Mouse (Mus musculus) hindbrain, embryonic 15.5 days (tissue): ENCODE results near the gene Ccna2. TPM values are rescaled to one million over a fixed set of nuclear protein-coding genes. Genes with fewer than 3 reads are reported as not detected.

Source experiments
- ATAC-seq: fragments of 200-750 bp; cut with Nextera tagmentation; 2 replicates; pipeline ENCODE4 v1.8.0; 2017; ENCODE audit warnings: low read depth, moderate number of reproducible peaks, moderate TSS enrichment; ENCODE audit not compliant: low FRiP score
- H3K27ac ChIP-seq: fragments of 300-500 bp; sonication (generic); replicated peaks from 2 replicates; pipeline ENCODE4 v1.5.1; 2015; ENCODE audit warnings: mild to moderate bottlenecking, inconsistent platforms
- H3K27me3 ChIP-seq: fragments of 300-500 bp; sonication (generic); 2 replicates; pipeline ENCODE4 v1.6.1; 2015; ENCODE audit warnings: control low read depth, inconsistent platforms
- H3K36me3 ChIP-seq: fragments of 300-500 bp; sonication (generic); 2 replicates; pipeline ENCODE4 v1.6.1; 2015; ENCODE audit warnings: control low read depth, inconsistent platforms
- H3K4me1 ChIP-seq: fragments of 300-500 bp; sonication (generic); replicated peaks from 2 replicates; pipeline ENCODE4 v1.6.1; 2015; ENCODE audit warnings: control low read depth, inconsistent platforms
- H3K4me2 ChIP-seq: fragments of 300-500 bp; sonication (generic); 2 replicates; pipeline ENCODE4 v1.6.1; 2015; ENCODE audit warnings: moderate library complexity, mild to moderate bottlenecking, inconsistent platforms
- H3K4me3 ChIP-seq: fragments of 300-500 bp; sonication (generic); 2 replicates; pipeline ENCODE4 v1.5.1; 2015; ENCODE audit warnings: mild to moderate bottlenecking, inconsistent platforms
- H3K9ac ChIP-seq: fragments of 300-500 bp; sonication (generic); 2 replicates; pipeline ENCODE4 v1.6.1; 2015; ENCODE audit warnings: inconsistent platforms
- H3K9me3 ChIP-seq: fragments of 300-500 bp; sonication (generic); 2 replicates; pipeline ENCODE4 v1.6.1; 2016; ENCODE audit warnings: control low read depth, inconsistent platforms
- WGBS: fragments of 180-500 bp; shearing (Covaris S2); methylation state at CpG from one replicate; pipeline ENCODE4 v1.1.7; 2015; 5-methylcytosine and 5-hydroxymethylcytosine counted together
- polyA plus RNA-seq: library from polyadenylated mRNA; unstranded; fragments of >200 nt; fragmentation: Nextera tagmentation; extraction: Ambion mirVana; gene quantifications from 2 replicates; pipeline ENCODE4 v1.2.1, GENCODE M21; 2015

Gene Ccna2
- polyA plus RNA-seq, 1 experiment from 2014 or later: 37.7 TPM

DNA sequence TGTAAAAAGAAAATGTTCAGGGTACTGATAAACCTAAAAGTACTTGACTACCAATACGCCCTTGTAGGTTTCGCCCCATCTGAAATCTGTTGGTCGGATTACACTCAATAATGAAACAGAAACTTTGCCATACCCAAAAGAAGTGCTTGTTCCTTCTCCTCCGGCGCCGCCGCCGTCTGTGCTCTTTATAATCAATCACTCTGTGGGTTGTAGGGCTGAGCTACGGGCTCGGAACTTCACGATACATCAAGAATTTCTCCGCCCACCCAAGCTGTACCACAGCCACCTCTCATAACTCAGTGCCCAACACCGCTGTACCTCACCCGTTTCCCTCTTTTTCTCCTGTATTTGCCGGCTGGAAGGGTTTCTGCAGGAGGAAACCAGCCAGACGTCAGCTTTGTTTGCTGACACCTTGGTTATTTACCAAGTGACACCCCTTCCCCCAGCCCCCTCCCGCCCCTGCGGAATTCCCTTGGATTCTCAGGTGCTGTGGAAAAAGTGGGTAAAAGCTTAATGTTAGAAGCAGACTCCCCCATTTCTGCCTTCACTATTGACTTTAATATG is 39.9 kb downstream of the Ccna2 start:
- WGBS: 13% methylated on average over 18 of the region's 18 CpGs
- no peaks in the 10 kb centered on the region for H3K36me3 ChIP-seq
- ATAC-seq: no peak
- no peak overlapping the region for H3K27ac ChIP-seq
- no peaks in the 10 kb centered on the region for H3K27me3 ChIP-seq
- peak overlapping the region; percentile 50 for H3K4me2 ChIP-seq
- H3K9me3 ChIP-seq: no peaks in the 10 kb centered on the region
- H3K4me1 ChIP-seq: peaks cover 4% of the 10 kb centered on the region
- H3K9ac ChIP-seq: no peak overlapping the region
- H3K4me3 ChIP-seq: peak overlapping the region; percentile 17

DNA sequence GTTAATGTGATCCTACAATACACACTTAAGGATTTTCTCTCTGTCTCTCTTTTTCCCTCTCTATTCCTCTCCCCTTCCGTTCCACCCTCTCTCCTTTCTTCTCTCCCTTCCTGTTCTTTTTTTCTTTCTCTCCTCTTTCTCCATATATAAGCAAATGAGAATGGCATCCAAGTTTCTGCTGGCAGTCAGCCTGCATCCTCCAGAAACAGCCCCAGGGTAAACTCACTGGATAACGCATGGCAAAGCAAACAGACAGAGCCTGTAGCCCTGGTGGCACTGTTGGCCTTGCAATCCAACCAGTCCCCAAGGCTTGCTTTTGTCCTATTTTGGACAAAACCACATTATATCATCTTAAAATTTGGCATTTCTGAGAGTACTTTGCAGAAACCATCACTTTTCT is 40.7 kb downstream of the Ccna2 start:
- Histone ChIP-seq H3K27me3 (no peaks in the 10 kb centered on the region), H3K27ac (no peak overlapping the region), H3K4me3 (no peak overlapping the region), H3K9me3 (no peaks in the 10 kb centered on the region), H3K36me3 (no peaks in the 10 kb centered on the region), H3K9ac (no peak overlapping the region), H3K4me1 (peaks cover 4% of the 10 kb centered on the region), H3K4me2 (no peak overlapping the region)
- ATAC-seq: no peak
- WGBS: 32% methylated on average over 2 of the region's 2 CpGs

DNA sequence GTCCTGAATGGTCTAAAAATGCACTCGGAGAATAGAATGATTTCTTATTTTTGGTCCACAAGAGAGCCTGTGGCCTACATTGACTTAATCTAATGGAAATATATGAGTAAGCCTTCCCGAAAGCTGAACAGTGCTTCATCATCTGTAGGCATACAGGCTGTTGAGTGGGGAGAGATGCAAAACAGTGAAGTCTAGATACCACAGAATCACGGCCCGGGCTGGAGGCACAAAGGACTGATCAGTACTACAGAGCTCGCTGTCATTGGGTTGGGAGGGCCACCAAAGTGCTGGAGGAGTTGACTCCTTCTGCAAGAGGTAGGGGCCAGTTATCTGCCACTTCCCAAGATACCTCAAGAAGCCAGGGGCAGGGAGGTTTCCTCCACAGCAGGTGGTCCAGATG is 41.2 kb downstream of the Ccna2 start:
- WGBS: 82% methylated on average over 5 of the region's 5 CpGs
- H3K4me3 ChIP-seq: no peak overlapping the region
- H3K9ac ChIP-seq: no peak overlapping the region
- H3K4me2 ChIP-seq: no peak overlapping the region
- ATAC-seq: no peak
- no peaks in the 10 kb centered on the region for H3K36me3 ChIP-seq
- no peaks in the 10 kb centered on the region for H3K9me3 ChIP-seq
- peaks cover 4% of the 10 kb centered on the region for H3K4me1 ChIP-seq
- no peaks in the 10 kb centered on the region for H3K27me3 ChIP-seq
- H3K27ac ChIP-seq: no peak overlapping the region

DNA sequence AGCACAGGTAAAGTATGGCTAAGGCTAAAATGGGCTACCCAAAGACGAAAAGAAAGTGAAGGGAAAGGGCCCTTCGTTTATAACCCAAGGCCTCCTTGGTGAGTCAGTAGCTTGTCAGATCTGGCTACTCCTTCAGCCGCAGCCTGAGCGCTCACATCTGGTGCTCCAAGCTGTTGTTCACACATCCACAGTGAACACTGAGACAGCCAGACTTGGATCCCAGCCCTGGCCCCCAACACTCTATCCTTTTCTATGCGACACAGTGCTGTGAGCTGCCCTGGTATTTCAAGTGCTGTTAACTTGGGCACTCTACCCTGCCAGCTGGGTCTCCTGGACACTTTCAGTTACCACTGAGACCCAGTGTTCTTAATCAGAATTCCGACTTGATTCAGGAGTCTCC is 41.6 kb downstream of the Ccna2 start:
- WGBS: 87% methylated on average over 6 of the region's 6 CpGs

DNA sequence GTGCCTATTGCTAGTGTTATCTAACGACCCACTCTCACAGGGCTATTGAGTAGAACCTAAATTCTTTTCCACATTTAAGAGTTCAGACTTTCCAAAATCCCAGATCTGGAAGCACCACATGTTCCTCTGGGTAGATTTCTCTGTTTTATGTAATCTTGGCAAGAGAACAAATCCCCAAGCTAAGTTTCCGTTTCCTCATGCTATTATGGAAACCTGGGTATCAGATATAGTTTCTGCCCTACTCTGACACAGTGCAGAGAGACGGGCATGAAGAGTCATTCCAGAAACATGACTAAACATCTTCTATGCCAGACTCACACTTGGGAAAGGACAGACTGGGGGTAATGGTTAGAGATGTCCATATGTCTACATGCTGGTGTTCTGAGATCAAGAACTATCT is 47.5 kb downstream of the Ccna2 start:
- Histone ChIP-seq H3K27ac (no peak overlapping the region), H3K9ac (no peak overlapping the region), H3K9me3 (no peaks in the 10 kb centered on the region), H3K4me3 (no peak overlapping the region), H3K4me1 (peaks cover 8% of the 10 kb centered on the region), H3K36me3 (no peaks in the 10 kb centered on the region), H3K27me3 (peaks cover 15% of the 10 kb centered on the region), H3K4me2 (no peak overlapping the region)
- WGBS: 81% methylated on average over 3 of the region's 3 CpGs
- ATAC-seq: no peak

More for the DNA sequence above, 41.6 kb downstream of the Ccna2 start:
- Histone ChIP-seq H3K36me3 (no peaks in the 10 kb centered on the region), H3K4me3 (no peak overlapping the region), H3K27ac (no peak overlapping the region), H3K27me3 (no peaks in the 10 kb centered on the region), H3K9me3 (no peaks in the 10 kb centered on the region), H3K4me2 (no peak overlapping the region), H3K4me1 (peaks cover 4% of the 10 kb centered on the region), H3K9ac (no peak overlapping the region)
- no peak for ATAC-seq

DNA sequence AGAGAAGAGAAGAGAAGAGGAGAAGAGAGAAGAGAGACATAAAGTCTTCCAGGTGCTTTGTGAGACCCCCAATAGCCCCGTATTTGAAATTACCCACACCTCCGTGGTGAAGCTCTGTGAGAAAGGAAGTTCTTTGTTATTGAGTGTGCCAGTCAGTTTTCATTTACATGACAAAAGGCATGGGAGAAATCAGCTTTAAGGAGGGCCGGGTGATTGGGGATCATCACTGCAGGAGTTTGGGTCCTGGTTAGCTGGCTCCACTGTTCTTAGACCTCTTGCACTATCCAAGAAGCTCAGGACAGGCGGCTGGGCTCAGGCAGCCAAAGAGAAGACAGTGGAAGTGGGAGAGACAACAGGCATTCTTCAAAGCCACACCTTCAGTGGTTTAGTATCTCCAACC is 49.8 kb downstream of the Ccna2 start:
- H3K9me3 ChIP-seq: no peaks in the 10 kb centered on the region
- H3K27me3 ChIP-seq: peaks cover 15% of the 10 kb centered on the region
- H3K27ac ChIP-seq: no peak overlapping the region
- 4% methylated on average over 4 of the region's 4 CpGs for WGBS
- peak overlapping the region; percentile 99 for H3K4me2 ChIP-seq
- peaks cover 8% of the 10 kb centered on the region for H3K4me1 ChIP-seq
- no peak for ATAC-seq
- H3K9ac ChIP-seq: no peak overlapping the region
- no peaks in the 10 kb centered on the region for H3K36me3 ChIP-seq
- no peak overlapping the region for H3K4me3 ChIP-seq

DNA sequence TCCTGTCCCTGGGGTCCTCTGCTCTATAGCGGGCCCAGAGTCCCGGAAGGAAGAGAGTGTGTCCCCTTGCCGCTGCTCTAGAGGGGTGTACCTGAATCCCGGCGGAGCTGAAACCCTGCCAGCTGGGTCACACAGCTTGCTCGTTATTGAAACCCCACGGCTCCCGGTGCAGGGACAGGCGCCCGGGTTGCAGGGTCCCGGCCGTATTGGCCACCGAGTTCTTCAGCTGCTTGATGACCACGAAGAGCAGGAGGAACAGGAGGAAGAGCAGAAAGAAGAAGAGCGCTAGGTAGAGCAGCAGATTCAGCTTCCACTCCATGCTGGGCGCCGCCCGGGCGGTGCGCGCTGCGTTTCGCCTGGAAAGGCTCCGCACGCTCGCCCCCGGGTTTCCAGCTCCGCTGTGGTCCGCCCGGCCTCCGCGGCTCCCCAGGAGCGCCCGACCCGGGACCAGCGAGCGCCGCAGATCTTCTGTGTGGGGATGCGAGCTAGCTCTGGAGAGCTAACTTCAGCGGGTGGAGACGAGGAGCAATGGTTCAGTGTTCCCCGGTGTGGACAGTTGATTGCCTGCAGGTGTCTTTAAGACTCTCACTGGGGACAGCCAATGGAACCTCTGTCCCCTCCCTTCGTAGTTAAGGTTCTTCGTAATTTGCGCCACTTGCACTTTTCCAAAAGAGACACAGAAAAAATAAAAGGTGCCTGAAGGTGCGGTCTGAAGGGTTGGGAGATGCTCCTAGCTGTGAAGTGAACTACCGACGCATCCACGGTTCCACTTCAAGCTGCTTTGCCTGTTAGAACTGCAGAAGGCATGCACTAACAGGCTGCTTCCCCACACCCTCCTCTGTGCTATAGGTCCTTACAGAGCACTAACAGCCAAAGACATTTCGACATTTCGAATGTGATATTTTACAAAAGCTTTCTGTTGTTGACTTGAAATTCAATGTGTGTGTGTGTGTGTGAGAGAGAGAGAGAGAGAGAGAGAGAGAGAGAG is 50.6 kb downstream of the Ccna2 start, which contains the start of gene Gm11549:
TSS of gene Gm11549 (minus strand) at position 741 of the 988 bp plus-strand sequence.
- Histone ChIP-seq H3K27ac (no peak within 1 kb of the TSS), H3K27me3 (peaks cover 15% of the 10 kb centered on the region), H3K9me3 (no peaks in the 10 kb centered on the region), H3K4me3 (peak within 1 kb of the TSS; percentile 61), H3K4me1 (peaks cover 8% of the 10 kb centered on the region), H3K4me2 (peak within 1 kb of the TSS; percentile 99), H3K36me3 (no peaks in the 10 kb centered on the region), H3K9ac (peak within 1 kb of the TSS; percentile 45)
- peak; percentile 83 for ATAC-seq
- WGBS: under 1% methylated on average over 50 of the region's 51 CpGs

DNA sequence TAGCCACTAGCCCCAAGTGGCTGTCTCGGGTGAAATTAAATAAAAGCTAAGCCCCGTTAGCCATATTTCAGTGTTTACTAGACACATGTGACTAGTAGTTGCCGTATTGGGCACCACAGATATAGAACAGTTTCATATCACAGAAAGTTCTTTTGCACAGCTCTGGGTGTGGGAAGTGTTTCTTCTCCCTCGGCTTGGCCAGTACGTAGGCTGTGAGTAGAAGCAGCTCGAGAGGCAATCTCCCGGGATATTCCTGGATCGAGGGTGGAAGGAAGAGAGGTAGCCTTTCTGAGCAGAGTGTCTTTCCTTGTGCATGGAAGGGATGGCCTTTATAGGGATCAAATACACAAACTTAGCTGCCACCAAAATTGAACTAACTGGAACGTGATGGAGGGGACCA is 55.8 kb downstream of the Ccna2 start:
- no peak for ATAC-seq
- Histone ChIP-seq H3K9me3 (no peaks in the 10 kb centered on the region), H3K4me2 (no peak overlapping the region), H3K4me3 (no peak overlapping the region), H3K36me3 (no peaks in the 10 kb centered on the region), H3K9ac (no peak overlapping the region), H3K27me3 (peaks cover 7% of the 10 kb centered on the region), H3K27ac (no peak overlapping the region), H3K4me1 (peaks cover 4% of the 10 kb centered on the region)
- WGBS: 92% methylated on average over 9 of the region's 9 CpGs

Other genes with a start within 250 kb of the Ccna2 start
- 70.3 and 88.7 TPM in 2 replicates for gene Anxa5, start 96.3 kb downstream of the Ccna2 start, polyA plus RNA-seq
- 0.22 TPM in 1 of 2 replicates, not detected in the other for gene 1810062G17Rik, start 96.2 kb downstream of the Ccna2 start, polyA plus RNA-seq
- gene Gm11549, start 50.3 kb downstream of the Ccna2 start, polyA plus RNA-seq: 0.54 and 1.00 TPM in 2 replicates
- 77.9 and 82.7 TPM in 2 replicates for gene Exosc9, start 19.5 kb downstream of the Ccna2 start, polyA plus RNA-seq
- 23.2 TPM in 2 replicates for gene Bbs7, start 41.3 kb upstream of the Ccna2 start, polyA plus RNA-seq
- 13.4 and 13.9 TPM in 2 replicates for gene Trpc3, start 118.0 kb upstream of the Ccna2 start, polyA plus RNA-seq